Mouse (Mus musculus): Measurements from ENCODE around the gene Rbbp8nl.

GRCm38 (mm10) chr2:180270537-180271255 is 19.0 kb downstream of the Rbbp8nl start:
- TF ChIP-seq TAL1 (IDR thresholded peaks at IDR 0.05; ENCODE audit: low read length) = no peak
- TF ChIP-seq GATA1 (IDR thresholded peaks at IDR 0.05; ENCODE audit: low read length) = no peak
